ENCODE assay signal across 20 mouse cellular contexts in genomic region chr12:25267572-25268115, GRCm38 (mm10).
A peak's percentile ranks its signal among the peaks of the same experiment; 100 is the strongest.
DNase-seq lines count a peak whose midpoint lies in the region; ATAC-seq lines count a peak whose summit lies in the region.
"Had no signal": no experiment of that assay in that cellular context is flagged by ENCODE, and none has a peak within 500 bp of the region (broad histone marks: within the 10 kb centered on the region; RNA-seq: fewer than 3 reads in every experiment).

No protein-coding gene starts in this region.

- no peak overlapping the region for H3K4me2 ChIP-seq in intestine, embryonic 14.5 days (ENCODE audit: low read length)
- no peak overlapping the region for H3K4me2 ChIP-seq in intestine, embryonic 16.5 days (ENCODE audit: low read depth, low read length)
- H3K4me2 ChIP-seq: hindbrain, embryonic 14.5 days; midbrain, embryonic 12.5 days; neural tube, embryonic 15.5 days had no signal

- H3K4me1 ChIP-seq in intestine, embryonic 14.5 days (replicated peaks; ENCODE audit: control insufficient read depth, insufficient read depth, low read length): peaks cover 5% of the 10 kb centered on the region; the same call in 1 of the 2 replicates
- peaks cover 7% of the 10 kb centered on the region; the same call in 1 of the 2 replicates for H3K4me1 ChIP-seq in intestine, embryonic 16.5 days (ENCODE audit: control insufficient read depth, insufficient read depth, low read length)

- 93% methylated on average over 13 of the region's 13 CpGs for WGBS in intestine, embryonic 14.5 days
- 88% methylated on average over 13 of the region's 13 CpGs for WGBS in intestine, embryonic 16.5 days

- H3K36me3 ChIP-seq in intestine, embryonic 14.5 days (ENCODE audit: control insufficient read depth, insufficient read depth, low read length): no peaks in the 10 kb centered on the region
- H3K36me3 ChIP-seq in intestine, embryonic 16.5 days (ENCODE audit: control insufficient read depth, insufficient read depth, low read length): no peaks in the 10 kb centered on the region
- H3K36me3 ChIP-seq: embryonic facial prominence, embryonic 10.5 days; midbrain, embryonic 12.5 days; neural tube, embryonic 15.5 days had no signal

- no peak overlapping the region for H3K4me3 ChIP-seq in intestine, embryonic 14.5 days (ENCODE audit: low read depth, low read length)
- no peak overlapping the region for H3K4me3 ChIP-seq in intestine, embryonic 16.5 days (ENCODE audit: low read length)
- H3K4me3 ChIP-seq: embryonic facial prominence, embryonic 10.5 days; gastrocnemius, adult 2 months; heart, adult 2 months; midbrain, embryonic 12.5 days; neural tube, embryonic 15.5 days had no signal

- H3K27me3 ChIP-seq in intestine, embryonic 14.5 days (replicated peaks; ENCODE audit: control insufficient read depth, insufficient read depth, low read length): no peaks in the 10 kb centered on the region
- H3K27me3 ChIP-seq in intestine, embryonic 16.5 days (replicated peaks; ENCODE audit: control insufficient read depth, insufficient read depth, low read length): no peaks in the 10 kb centered on the region
- H3K27me3 ChIP-seq: neural tube, embryonic 15.5 days had no signal

- H3K9me3 ChIP-seq in intestine, embryonic 14.5 days (ENCODE audit: control insufficient read depth, low read length): no peaks in the 10 kb centered on the region
- no peaks in the 10 kb centered on the region for H3K9me3 ChIP-seq in intestine, embryonic 16.5 days (ENCODE audit: control insufficient read depth, low read length)
- H3K9me3 ChIP-seq: embryonic facial prominence, embryonic 10.5 days; midbrain, embryonic 12.5 days; neural tube, embryonic 15.5 days had no signal

- no peak for ATAC-seq in intestine, embryonic 14.5 days (replicated peaks; ENCODE audit: low FRiP score, low TSS enrichment, low read depth)
- no peak for ATAC-seq in intestine, embryonic 16.5 days
- peak; percentile 57 for ATAC-seq in CD4-positive, CD25-positive, alpha-beta regulatory T cell, adult 4 months
- ATAC-seq in inflammation-experienced regulatory T-cells, adult 6 months: peak; percentile 47
- ATAC-seq: forebrain, embryonic 16.5 days had no signal

- H3K27ac ChIP-seq in intestine, embryonic 14.5 days (ENCODE audit: low read depth): no peak overlapping the region
- no peak overlapping the region for H3K27ac ChIP-seq in intestine, embryonic 16.5 days (ENCODE audit: low read length)
- H3K27ac ChIP-seq: embryonic facial prominence, embryonic 10.5 days; gastrocnemius, adult 2 months; heart, adult 2 months; hindbrain, embryonic 14.5 days; midbrain, embryonic 12.5 days; neural tube, embryonic 15.5 days had no signal

- H3K9ac ChIP-seq in intestine, embryonic 14.5 days (ENCODE audit: low read length): no peak overlapping the region
- no peak overlapping the region for H3K9ac ChIP-seq in intestine, embryonic 16.5 days (ENCODE audit: low read depth, low read length)
- H3K9ac ChIP-seq: hindbrain, embryonic 14.5 days; midbrain, embryonic 12.5 days; neural tube, embryonic 15.5 days had no signal

- DNase-seq in intestine, embryonic 14.5 days (ENCODE audit: low spot score): peak; percentile 38
- DNase-seq in thymus, postnatal 10 days (ENCODE audit: low spot score in 2 of 2): peak; percentile 45 to 52
- DNase-seq in ovary, postnatal 10 days (ENCODE audit: low spot score): no peak
- DNase-seq in left cerebral cortex, adult 18-20 months (ENCODE audit: low spot score in 2 of 2): no peak
- no peak for DNase-seq in Muller cell, postnatal 12 days (ENCODE audit: inconsistent ontology term)
- DNase-seq: cerebellum, postnatal 14 days; gastrocnemius, adult 2 months; heart, adult 2 months; heart, postnatal 10 days; kidney, adult 18-20 months; kidney, postnatal 25 days; right cerebral cortex, postnatal 4 days had no signal

Comparison
In these comparisons a context has a peak if more than half of its experiments do, and no peak if none do; other contexts are left out.
1. ATAC-seq: peak in CD4-positive, CD25-positive, alpha-beta regulatory T cell, adult 4 months (single experiment) and inflammation-experienced regulatory T-cells, adult 6 months (single experiment); none in intestine, embryonic 14.5 days (single experiment) and intestine, embryonic 16.5 days (single experiment).
2. DNase-seq: peak in intestine, embryonic 14.5 days (single experiment) and thymus, postnatal 10 days (2 of 2); none in ovary, postnatal 10 days (single experiment), left cerebral cortex, adult 18-20 months (0 of 2) and Muller cell, postnatal 12 days (single experiment).